Mouse (Mus musculus) intestine, embryonic 14.5 days (tissue): ENCODE results near the gene Jarid2. TPM values are rescaled to one million over a fixed set of nuclear protein-coding genes. Genes with fewer than 3 reads are reported as not detected.

Source experiments
- ATAC-seq: fragments of 200-750 bp; cut with Nextera tagmentation; replicated peaks from 2 replicates; pipeline ENCODE4 v1.8.0; 2017; ENCODE audit warnings: low read depth, moderate number of reproducible peaks, moderate TSS enrichment, moderate library complexity; ENCODE audit not compliant: low FRiP score, low TSS enrichment
- DNase-seq: peaks from one replicate; pipeline ENCODE4 v3.0.0-alpha.2; 2018; ENCODE audit warnings: low spot score
- H3K27ac ChIP-seq: fragments of 300-500 bp; sonication (generic); 2 replicates; pipeline ENCODE4 v1.5.1; 2014; ENCODE audit warnings: low read depth, mild to moderate bottlenecking, control low read depth
- H3K27me3 ChIP-seq: fragments of 300-500 bp; sonication (generic); replicated peaks from 2 replicates; pipeline ENCODE4 v1.6.1; 2014; ENCODE audit warnings: low read length, control low read depth; ENCODE audit not compliant: control insufficient read depth, insufficient read depth
- H3K36me3 ChIP-seq: fragments of 300-500 bp; sonication (generic); 2 replicates; pipeline ENCODE4 v1.6.1; 2014; ENCODE audit warnings: low read length, control low read depth; ENCODE audit not compliant: control insufficient read depth, insufficient read depth
- H3K4me1 ChIP-seq: fragments of 300-500 bp; sonication (generic); replicated peaks from 2 replicates; pipeline ENCODE4 v1.6.1; 2014; ENCODE audit warnings: low read length, control low read depth, mixed read lengths; ENCODE audit not compliant: control insufficient read depth, insufficient read depth
- H3K4me2 ChIP-seq: fragments of 300-500 bp; sonication (generic); 2 replicates; pipeline ENCODE4 v1.6.1; 2014; ENCODE audit warnings: low read length
- H3K4me3 ChIP-seq: fragments of 300-500 bp; sonication (generic); 2 replicates; pipeline ENCODE4 v1.5.1; 2014; ENCODE audit warnings: low read depth, low read length, control low read depth, mixed read lengths
- H3K9ac ChIP-seq: fragments of 300-500 bp; sonication (generic); 2 replicates; pipeline ENCODE4 v1.6.1; 2014; ENCODE audit warnings: mild to moderate bottlenecking, low read length
- H3K9me3 ChIP-seq: fragments of 300-500 bp; sonication (generic); 2 replicates; pipeline ENCODE4 v1.6.1; 2016; ENCODE audit warnings: low read length, control low read depth; ENCODE audit not compliant: control insufficient read depth
- WGBS: fragments of 180-500 bp; shearing (Covaris S2); extraction: QIAGEN DNeasy Blood & Tissue Kit; methylation state at CpG from one replicate; pipeline ENCODE4 v1.1.7; 2014; 5-methylcytosine and 5-hydroxymethylcytosine counted together
- polyA plus RNA-seq: library from polyadenylated mRNA; unstranded; fragments of >200 nt; fragmentation: Nextera tagmentation; extraction: Ambion mirVana; gene quantifications from 2 replicates; pipeline ENCODE4 v1.2.1, GENCODE M21; 2014

Gene Jarid2
- polyA plus RNA-seq, 1 experiment from 2014 or later: 20.3 TPM

DNA sequence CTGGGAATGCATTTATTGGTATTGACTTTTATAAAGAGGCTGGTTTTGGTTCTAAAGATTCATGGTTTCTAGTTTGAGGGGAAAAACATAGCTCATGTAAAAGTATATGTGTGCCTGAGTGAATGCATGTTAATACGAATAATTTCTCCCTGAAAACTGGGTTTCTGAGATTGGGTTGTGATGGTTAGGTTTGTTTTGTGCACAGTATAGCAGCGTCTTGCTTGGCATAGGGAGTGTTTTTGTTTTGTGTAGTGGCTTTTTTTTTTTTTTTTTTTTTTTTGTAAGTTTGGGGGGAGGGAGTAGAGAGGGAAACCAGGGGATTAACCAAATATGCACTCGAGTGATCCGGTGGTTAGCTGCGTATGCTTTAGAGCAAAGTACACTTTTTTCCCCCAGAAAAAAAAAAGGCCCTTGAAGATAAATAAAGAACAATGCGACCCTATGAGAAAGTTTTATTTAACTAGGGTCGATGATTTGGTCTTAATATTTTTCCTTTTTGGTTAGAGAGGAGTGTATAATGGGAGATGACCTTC lies 3.2 kb downstream of the Jarid2 start:
- Histone ChIP-seq H3K4me2 (peak overlapping the region; percentile 90), H3K27me3 (no peaks in the 10 kb centered on the region), H3K27ac (no peak overlapping the region; the same call in 1 of the 2 replicates), H3K9me3 (no peaks in the 10 kb centered on the region), H3K9ac (peak overlapping the region; percentile 77), H3K36me3 (no peaks in the 10 kb centered on the region), H3K4me3 (peak overlapping the region; percentile 78), H3K4me1 (peaks cover 29% of the 10 kb centered on the region)
- 0% methylated on average over 7 of the region's 7 CpGs for WGBS
- DNase-seq: no peak
- no peak for ATAC-seq

DNA sequence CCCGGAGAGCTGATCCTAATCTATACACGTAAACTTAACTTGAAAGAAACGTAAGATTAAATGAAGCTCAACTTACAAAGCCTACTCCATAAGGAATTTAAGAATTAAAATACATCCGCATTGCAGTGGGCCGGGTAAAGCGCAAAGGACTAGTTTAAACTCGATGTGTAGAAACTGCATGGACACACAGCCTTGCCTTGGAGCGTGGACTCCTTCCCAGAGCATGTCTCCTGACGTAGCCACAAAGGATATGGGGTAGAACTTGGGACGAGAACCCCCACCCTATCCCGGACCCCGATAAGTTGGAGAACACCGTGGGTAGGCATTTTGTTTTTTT lies 3.7 kb downstream of the Jarid2 start:
- H3K27me3 ChIP-seq: no peaks in the 10 kb centered on the region
- H3K27ac ChIP-seq: peak overlapping the region; percentile 76
- H3K9ac ChIP-seq: peak overlapping the region; percentile 77
- ATAC-seq: no peak
- peak overlapping the region; percentile 90 for H3K4me2 ChIP-seq
- peaks cover 31% of the 10 kb centered on the region for H3K4me1 ChIP-seq
- H3K9me3 ChIP-seq: no peaks in the 10 kb centered on the region
- H3K36me3 ChIP-seq: no peaks in the 10 kb centered on the region
- under 1% methylated on average over 13 of the region's 13 CpGs for WGBS
- DNase-seq: no peak
- peak overlapping the region; percentile 78 for H3K4me3 ChIP-seq

DNA sequence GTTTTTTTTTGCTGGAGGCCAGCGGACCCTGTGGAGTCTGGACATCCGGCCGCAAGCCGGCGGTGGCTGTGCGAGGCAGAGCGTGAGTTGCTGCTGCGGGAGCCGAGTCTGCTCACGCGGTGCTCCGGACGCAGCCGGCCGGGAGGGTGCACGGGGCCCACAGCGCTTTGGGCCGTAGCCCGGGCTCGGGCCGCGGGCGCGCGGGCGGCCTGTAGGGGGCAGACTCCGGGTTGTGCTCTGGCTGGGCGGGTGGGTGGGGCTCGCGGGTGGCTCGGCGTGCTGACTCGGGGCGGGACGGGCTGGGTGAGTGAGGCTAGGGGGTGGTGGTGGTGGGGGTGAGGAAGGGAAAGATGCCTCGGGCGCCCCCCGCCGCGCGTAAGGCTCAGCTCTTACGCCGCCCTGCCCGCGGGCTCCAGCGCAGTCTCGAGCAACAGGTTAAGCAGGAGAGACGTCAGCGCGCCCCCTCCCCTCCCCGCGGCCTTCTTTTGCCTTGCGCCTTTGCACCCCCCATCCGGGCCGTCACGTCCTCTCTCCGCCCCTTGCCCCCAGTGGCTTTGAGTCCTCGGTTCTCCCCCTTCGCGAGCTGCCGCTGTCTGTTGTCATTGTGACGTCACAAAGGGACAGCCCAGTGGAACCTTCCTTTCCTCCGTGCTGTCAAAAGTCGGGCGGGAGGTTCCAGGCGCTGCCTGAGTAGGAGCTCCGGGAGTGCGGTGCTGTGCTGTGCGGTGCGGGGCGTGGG lies 4.3 kb downstream of the Jarid2 start:
- H3K4me3 ChIP-seq: peak overlapping the region; percentile 78
- ATAC-seq (peak; percentile 37), DNase-seq (peak; percentile 92)
- peak overlapping the region; percentile 77 for H3K9ac ChIP-seq
- peak overlapping the region; percentile 90 for H3K4me2 ChIP-seq
- H3K4me1 ChIP-seq: peaks cover 31% of the 10 kb centered on the region
- under 1% methylated on average over 60 of the region's 71 CpGs for WGBS
- H3K27ac ChIP-seq: peak overlapping the region; percentile 76
- H3K36me3 ChIP-seq: no peaks in the 10 kb centered on the region
- H3K9me3 ChIP-seq: no peaks in the 10 kb centered on the region
- no peaks in the 10 kb centered on the region for H3K27me3 ChIP-seq

DNA sequence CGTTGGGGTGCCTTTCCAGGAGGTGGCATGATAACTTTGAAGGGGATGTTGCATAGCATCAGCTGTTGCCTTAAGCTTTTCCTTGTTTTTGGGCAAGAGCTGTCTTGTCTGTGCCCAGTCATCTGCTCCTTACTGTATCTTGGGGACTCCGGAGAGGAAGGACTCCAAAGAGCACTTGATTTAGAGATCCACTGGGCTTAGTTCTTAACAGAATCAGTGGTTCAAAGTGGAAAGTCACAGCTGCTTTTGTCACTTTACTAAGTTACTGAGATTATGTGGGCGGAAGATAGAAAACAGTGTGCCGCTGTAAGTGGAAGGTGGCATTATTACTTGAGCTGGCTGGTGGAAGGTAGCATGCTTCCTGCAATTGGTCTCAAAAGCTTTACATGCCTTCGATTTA lies 5.2 kb downstream of the Jarid2 start:
- H3K27ac ChIP-seq: no peak overlapping the region
- peak overlapping the region; percentile 90 for H3K4me2 ChIP-seq
- H3K4me1 ChIP-seq: peaks cover 27% of the 10 kb centered on the region
- DNase-seq (no peak), ATAC-seq (no peak)
- H3K36me3 ChIP-seq: no peaks in the 10 kb centered on the region
- H3K27me3 ChIP-seq: no peaks in the 10 kb centered on the region
- WGBS: 69% methylated on average over 5 of the region's 5 CpGs
- peak overlapping the region; percentile 78; the same call in 1 of the 2 replicates for H3K4me3 ChIP-seq
- H3K9ac ChIP-seq: no peak overlapping the region; the same call in 1 of the 2 replicates
- H3K9me3 ChIP-seq: no peaks in the 10 kb centered on the region

DNA sequence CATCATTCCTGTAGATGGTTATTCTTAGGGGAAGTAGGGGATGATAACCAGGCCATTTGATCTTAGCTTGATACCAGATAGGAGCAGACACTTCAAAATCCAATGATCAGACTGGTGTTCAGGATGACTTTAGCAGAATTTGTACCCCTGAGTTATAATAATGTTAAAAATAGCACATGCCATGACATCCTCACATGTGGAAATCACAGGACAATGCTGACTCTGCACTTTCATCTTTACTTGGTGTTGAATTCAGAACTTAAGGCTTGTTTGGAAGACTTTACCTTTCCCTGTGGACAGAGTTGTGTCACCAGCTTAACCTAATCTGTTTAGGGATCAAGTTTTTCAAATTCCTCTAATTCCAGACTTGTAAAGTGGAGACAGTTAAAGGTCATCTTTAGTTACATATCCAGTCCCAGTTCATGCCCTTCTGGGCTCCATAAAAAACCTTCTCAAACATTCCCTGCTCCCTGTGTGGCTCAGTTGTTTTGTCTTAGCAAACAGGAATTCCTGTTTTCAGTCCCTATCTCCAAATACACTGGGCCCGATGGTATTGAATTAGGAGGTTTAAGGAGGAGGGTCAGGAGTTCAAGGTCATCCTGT lies 5.9 kb downstream of the Jarid2 start:
- H3K4me1 ChIP-seq: peaks cover 27% of the 10 kb centered on the region
- no peaks in the 10 kb centered on the region for H3K27me3 ChIP-seq
- H3K9ac ChIP-seq: no peak overlapping the region
- WGBS: 24% methylated on average over 1 of the region's 1 CpGs
- H3K9me3 ChIP-seq: no peaks in the 10 kb centered on the region
- ATAC-seq (no peak), DNase-seq (no peak)
- no peak overlapping the region for H3K4me3 ChIP-seq
- H3K27ac ChIP-seq: no peak overlapping the region
- H3K4me2 ChIP-seq: no peak overlapping the region
- no peaks in the 10 kb centered on the region; the same call in 1 of the 2 replicates for H3K36me3 ChIP-seq

DNA sequence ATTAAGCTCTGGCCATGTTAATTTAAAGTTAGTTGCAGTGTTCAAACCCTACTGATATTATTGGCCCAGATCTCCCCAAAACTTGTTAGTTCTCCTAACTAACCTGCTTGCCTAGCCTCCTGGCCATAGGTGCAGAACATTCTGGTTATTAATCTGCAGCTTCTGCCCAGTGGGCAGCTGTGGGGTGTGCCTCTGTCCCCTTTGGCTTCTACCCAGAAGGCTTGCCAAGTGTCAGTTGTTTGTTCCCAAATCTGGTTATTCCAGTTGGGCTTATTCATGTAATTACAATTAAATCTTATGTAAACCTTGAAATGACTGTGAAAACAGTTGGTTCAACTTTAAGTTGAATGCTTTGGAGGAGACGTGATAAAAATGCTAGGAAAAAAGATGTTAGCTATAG lies 8.0 kb downstream of the Jarid2 start:
- DNase-seq: no peak
- peaks cover 27% of the 10 kb centered on the region for H3K4me1 ChIP-seq
- H3K27ac ChIP-seq: no peak overlapping the region
- ATAC-seq: no peak
- H3K27me3 ChIP-seq: no peaks in the 10 kb centered on the region
- H3K36me3 ChIP-seq: no peaks in the 10 kb centered on the region; the same call in 1 of the 2 replicates
- no peaks in the 10 kb centered on the region for H3K9me3 ChIP-seq
- no peak overlapping the region for H3K4me2 ChIP-seq
- H3K9ac ChIP-seq: no peak overlapping the region
- WGBS: 64% methylated on average over 1 of the region's 1 CpGs
- H3K4me3 ChIP-seq: no peak overlapping the region

DNA sequence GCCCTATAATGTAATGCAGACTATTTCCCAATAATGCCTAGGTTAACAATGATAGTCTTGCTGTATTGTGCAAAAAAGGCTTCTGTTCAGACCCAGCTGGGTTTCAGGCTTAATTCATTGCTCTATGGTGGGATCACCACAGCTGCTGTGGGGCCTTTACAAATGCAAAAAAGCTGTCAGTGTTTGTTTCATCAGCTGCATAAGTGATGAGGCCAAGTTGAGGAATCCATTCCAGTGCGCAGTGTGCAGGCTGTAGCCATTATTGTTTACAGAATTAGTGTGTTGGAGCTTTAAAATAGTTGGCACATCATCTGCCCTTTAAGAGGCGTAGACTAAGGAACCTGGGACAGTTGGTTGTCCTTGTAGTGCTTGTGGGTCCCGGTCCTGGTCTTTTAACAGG lies 22.5 kb downstream of the Jarid2 start:
- WGBS: 64% methylated on average over 3 of the region's 3 CpGs
- H3K9me3 ChIP-seq: no peaks in the 10 kb centered on the region
- H3K36me3 ChIP-seq: no peaks in the 10 kb centered on the region
- no peak overlapping the region for H3K27ac ChIP-seq
- no peak overlapping the region for H3K4me3 ChIP-seq
- ATAC-seq (no peak), DNase-seq (no peak)
- no peaks in the 10 kb centered on the region for H3K27me3 ChIP-seq
- no peak overlapping the region for H3K4me2 ChIP-seq
- peaks cover 25% of the 10 kb centered on the region for H3K4me1 ChIP-seq
- no peak overlapping the region for H3K9ac ChIP-seq

DNA sequence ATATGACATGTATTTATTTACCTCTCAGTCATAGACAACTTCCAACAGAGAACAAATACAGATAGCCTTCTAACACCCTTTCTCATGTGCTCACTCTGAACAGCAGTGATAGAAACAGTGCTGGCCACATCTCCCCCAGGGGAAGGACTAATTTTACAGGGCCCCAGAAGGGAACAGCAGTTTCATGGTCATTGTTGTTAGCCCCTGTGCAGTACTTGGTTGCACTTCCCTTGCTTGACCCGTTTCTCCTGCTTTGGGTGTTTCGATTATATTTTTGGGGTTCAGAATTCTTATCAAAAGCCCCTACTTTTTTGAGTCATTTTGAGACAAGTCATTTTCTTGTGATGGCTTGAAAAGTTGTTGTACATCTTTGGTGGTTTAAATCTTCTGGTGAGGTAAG lies 23.9 kb downstream of the Jarid2 start:
- Histone ChIP-seq H3K9me3 (no peaks in the 10 kb centered on the region), H3K9ac (no peak overlapping the region), H3K27ac (no peak overlapping the region), H3K36me3 (no peaks in the 10 kb centered on the region), H3K4me1 (peaks cover 10% of the 10 kb centered on the region), H3K4me2 (no peak overlapping the region), H3K27me3 (no peaks in the 10 kb centered on the region), H3K4me3 (no peak overlapping the region)
- ATAC-seq (no peak), DNase-seq (no peak)
- WGBS: 93% methylated on average over 2 of the region's 2 CpGs
